In the genomic region with DNA sequence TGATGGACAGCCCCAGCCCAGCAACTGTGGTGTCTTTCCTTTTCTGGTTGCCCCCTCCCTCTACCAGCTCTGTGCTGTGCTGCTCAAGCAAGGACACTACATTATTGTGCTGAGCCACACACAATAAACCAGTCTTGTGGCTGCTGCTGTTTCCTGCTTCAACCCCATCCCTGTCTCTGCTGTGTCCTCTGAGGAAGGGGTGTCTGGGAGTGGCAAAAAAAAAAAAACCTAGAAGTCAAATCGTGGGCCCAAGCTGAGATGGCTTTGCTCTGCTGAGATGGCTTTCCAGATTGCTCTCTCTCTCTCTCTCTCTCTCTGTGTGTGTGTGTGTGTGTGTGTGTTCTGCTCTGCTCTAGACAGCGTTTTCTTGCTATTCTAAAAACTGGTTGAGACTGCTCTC, we compare ENCODE assay signal across 1 mouse cellular context.
TF ChIP-seq lines count a peak whose summit lies in the region.

No protein-coding gene starts in this region.

TF ChIP-seq in CH12.LX, 34 proteins besides CTCF, POLR2A, EP300 and RAD21 (continued from another document):
- TF ChIP-seq KAT2A (IDR thresholded peaks at IDR 0.05; ENCODE audit: insufficient replicate concordance, low read length) (no peak), NELFE (IDR thresholded peaks at IDR 0.05; ENCODE audit: low read depth, low read length) (no peak), ZNF384 (IDR thresholded peaks at IDR 0.05; ENCODE audit: low read depth, low read length) (peak; percentile 56; the same call in 1 of the 2 replicates), RCOR1 (conservative IDR thresholded peaks at IDR 0.05; ENCODE audit: low read depth, low read length) (no peak), ZKSCAN1 (IDR thresholded peaks at IDR 0.05; ENCODE audit: borderline replicate concordance, low read depth, low read length) (no peak), ZMIZ1 (IDR thresholded peaks at IDR 0.05; ENCODE audit: low read depth, low read length) (0 out of 2 replicates have a peak, but pooled peaks have one; percentile 9), SIN3A (IDR thresholded peaks at IDR 0.05; ENCODE audit: low read length) (no peak)
TF ChIP-seq in CH12.LX: peak in this region for 3.
